Mouse (Mus musculus): Measurements from ENCODE around the gene Gm28372. TPM values are rescaled to one million over a fixed set of nuclear protein-coding genes. Genes with fewer than 3 reads are reported as not detected.

Gm28372 gene
- polyA plus RNA-seq, 1 experiment: not detected

DNA sequence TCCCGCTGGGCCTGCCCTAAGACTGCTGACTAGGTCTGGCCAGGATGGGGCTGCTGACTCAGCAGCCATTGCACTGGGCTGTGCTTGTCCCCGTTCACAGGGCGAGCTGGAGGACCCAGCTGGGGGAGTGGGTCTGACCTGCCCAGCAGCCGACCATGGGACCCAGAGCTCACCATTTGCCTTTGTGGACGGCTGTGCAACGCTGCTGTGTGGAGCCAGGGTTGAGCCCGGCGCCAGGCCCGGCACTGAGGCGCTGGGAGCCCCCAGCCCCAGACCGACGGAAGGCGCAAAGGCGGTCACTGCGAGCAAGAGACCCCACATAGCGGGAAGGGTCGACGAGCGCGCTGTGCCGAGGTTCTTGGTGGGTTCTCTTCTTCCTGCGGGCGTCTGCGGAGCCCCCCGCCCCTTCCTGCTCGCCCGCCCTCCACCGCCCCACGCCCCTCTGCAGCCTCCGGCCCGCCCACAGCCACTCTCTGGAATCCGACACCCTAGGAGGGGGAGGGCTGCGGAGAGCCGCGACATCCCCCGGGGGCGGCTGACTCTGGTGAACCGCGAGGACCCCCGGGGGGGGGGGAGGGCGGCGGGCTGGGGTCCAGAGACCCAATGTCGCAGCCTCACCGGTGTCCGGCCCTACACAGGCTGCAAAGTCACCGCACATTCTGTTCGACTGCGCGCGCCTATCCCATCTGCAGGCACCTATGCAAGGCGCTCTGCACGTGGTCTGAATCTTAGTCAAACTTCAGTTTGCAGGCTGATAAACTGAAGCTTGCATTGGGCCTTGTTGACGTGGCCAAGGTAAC is 7.7 kb upstream of the Gm28372 start, which contains the start of gene Cpxm1:
Gene Cpxm1, minus strand, starts transcription at position 389 of the 800 bp plus-strand sequence.
- H3K27me3 ChIP-seq (ENCODE audit: control insufficient read depth, insufficient read depth, low read length): no peaks in the 10 kb centered on the region; the same call in 1 of the 2 replicates
- TF ChIP-seq CTCF (IDR thresholded peaks at IDR 0.05; ENCODE audit: borderline replicate concordance, insufficient read depth, low read depth, low read length): no peak
- no peak for TF ChIP-seq POLR2A (IDR thresholded peaks at IDR 0.05; ENCODE audit: borderline replicate concordance, insufficient read depth, low read length)
- peaks cover 5% of the 10 kb centered on the region; the same call in 1 of the 2 replicates for H3K4me1 ChIP-seq (ENCODE audit: control insufficient read depth, insufficient read depth, low read length)
- no peak within 1 kb of the TSS for H3K27ac ChIP-seq (ENCODE audit: insufficient read depth, low read length)
- 3% methylated on average over 49 of the region's 53 CpGs for WGBS
- peak within 1 kb of the TSS; percentile 18 for H3K4me3 ChIP-seq (replicated peaks; ENCODE audit: insufficient read depth, low read depth, low read length)
- DNase-seq: peak in 1 of 2 experiments; percentile 15

DNA sequence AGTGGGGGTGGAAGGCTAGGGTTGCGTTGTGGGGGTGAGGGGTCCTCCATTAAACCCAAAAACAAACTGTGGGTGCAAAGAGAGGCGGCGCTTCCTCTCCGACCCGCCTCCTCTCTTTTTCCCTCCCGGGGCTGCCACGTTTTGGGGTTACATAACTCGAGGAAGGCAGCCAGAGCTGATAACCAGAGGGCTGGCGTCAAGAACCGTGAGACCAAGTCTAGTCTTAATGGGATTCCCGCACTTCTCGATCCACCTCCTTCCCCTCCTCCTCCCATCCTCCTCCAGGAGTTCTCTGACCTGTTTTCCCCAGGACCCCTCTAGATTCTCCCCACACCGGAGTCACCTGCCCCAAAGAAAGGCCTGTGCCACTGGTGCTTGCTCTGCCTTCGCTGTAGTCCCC is 6.9 kb upstream of the Gm28372 start:
- TF ChIP-seq POLR2A (IDR thresholded peaks at IDR 0.05; ENCODE audit: borderline replicate concordance, insufficient read depth, low read length) (no peak), CTCF (IDR thresholded peaks at IDR 0.05; ENCODE audit: borderline replicate concordance, insufficient read depth, low read depth, low read length) (no peak)
- WGBS: 22% methylated on average over 14 of the region's 14 CpGs
- DNase-seq: no peak
- Histone ChIP-seq H3K4me1 (ENCODE audit: control insufficient read depth, insufficient read depth, low read length) (peaks cover 5% of the 10 kb centered on the region; the same call in 1 of the 2 replicates), H3K27me3 (ENCODE audit: control insufficient read depth, insufficient read depth, low read length) (no peaks in the 10 kb centered on the region; the same call in 1 of the 2 replicates), H3K4me3 (replicated peaks; ENCODE audit: insufficient read depth, low read depth, low read length) (peak overlapping the region; percentile 18), H3K27ac (ENCODE audit: insufficient read depth, low read length) (no peak overlapping the region)

DNA sequence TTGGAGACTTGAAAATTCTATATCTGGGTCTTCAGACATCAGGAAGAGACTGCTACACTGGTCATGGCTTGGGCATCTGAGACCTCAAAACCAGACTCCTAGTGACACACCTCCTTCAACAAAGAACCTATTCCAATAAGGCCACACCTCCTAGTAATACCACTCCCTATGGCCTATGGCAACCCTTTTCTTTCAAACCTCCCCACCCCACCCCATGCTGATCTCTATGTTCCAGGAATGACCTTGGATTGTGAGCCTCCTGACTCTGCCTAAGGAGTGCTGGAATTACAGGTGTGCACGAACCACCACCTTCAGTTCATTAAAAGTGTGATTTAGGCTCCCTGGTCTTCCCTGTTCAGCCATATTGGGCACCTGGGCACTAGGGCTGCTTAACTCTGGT is 5.0 kb upstream of the Gm28372 start:
- H3K4me3 ChIP-seq (replicated peaks; ENCODE audit: insufficient read depth, low read depth, low read length): no peak overlapping the region
- peaks cover 5% of the 10 kb centered on the region; the same call in 1 of the 2 replicates for H3K4me1 ChIP-seq (ENCODE audit: control insufficient read depth, insufficient read depth, low read length)
- no peaks in the 10 kb centered on the region; the same call in 1 of the 2 replicates for H3K27me3 ChIP-seq (ENCODE audit: control insufficient read depth, insufficient read depth, low read length)
- no peak for DNase-seq
- TF ChIP-seq POLR2A (IDR thresholded peaks at IDR 0.05; ENCODE audit: borderline replicate concordance, insufficient read depth, low read length) (no peak), CTCF (IDR thresholded peaks at IDR 0.05; ENCODE audit: borderline replicate concordance, insufficient read depth, low read depth, low read length) (no peak)
- H3K27ac ChIP-seq (ENCODE audit: insufficient read depth, low read length): no peak overlapping the region
- WGBS: 97% methylated on average over 1 of the region's 1 CpGs

DNA sequence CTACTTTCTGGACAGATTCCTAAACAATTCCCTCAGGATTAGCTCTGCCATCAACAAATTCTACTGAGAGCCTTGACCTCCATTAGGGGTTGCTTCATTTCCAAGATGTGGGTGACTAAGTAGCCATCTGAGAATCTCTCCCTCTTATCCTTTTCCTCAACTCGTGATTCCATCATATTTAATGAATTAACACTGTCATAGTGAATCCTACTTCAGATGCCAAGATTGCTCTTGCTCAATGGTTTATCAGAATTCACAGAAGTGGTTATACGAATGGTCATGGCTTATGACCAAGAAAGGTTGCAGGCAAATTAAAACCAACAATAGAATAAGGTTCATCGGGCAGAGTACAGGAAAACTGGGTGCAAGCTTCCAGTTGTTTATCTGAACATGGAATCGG is 3.1 kb upstream of the Gm28372 start:
- no peak for DNase-seq
- TF ChIP-seq POLR2A (IDR thresholded peaks at IDR 0.05; ENCODE audit: borderline replicate concordance, insufficient read depth, low read length): no peak
- TF ChIP-seq CTCF (IDR thresholded peaks at IDR 0.05; ENCODE audit: borderline replicate concordance, insufficient read depth, low read depth, low read length): no peak
- WGBS: 71% methylated on average over 4 of the region's 4 CpGs
- Histone ChIP-seq H3K27ac (ENCODE audit: insufficient read depth, low read length) (no peak overlapping the region), H3K4me1 (ENCODE audit: control insufficient read depth, insufficient read depth, low read length) (peaks cover 4% of the 10 kb centered on the region; the same call in 1 of the 2 replicates), H3K27me3 (ENCODE audit: control insufficient read depth, insufficient read depth, low read length) (no peaks in the 10 kb centered on the region; the same call in 1 of the 2 replicates), H3K4me3 (replicated peaks; ENCODE audit: insufficient read depth, low read depth, low read length) (no peak overlapping the region)

DNA sequence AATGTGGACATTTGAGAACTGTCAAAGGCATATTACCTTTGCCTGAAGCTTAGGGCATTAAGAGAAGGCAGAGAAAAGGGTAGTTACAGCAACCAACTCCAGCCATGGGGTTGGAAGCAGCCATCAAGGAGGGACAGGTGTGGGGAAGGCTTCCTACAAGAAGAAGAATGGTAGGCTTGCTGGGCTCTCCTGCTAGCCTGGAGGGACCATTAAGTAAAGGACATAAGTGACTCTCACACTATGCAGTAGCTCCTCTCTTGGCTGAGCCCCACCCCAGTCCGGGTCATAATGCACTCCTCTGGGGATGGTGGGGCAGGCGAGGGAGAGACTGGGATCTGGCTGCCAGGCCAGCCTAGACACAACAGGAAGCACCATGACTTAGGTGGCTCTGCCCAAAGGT is 1.1 kb downstream of the Gm28372 start, which contains the start of gene Tmem239:
Gene Tmem239, plus strand, starts transcription at position 301 of the 400 bp plus-strand sequence.
- Histone ChIP-seq H3K4me3 (replicated peaks; ENCODE audit: insufficient read depth, low read depth, low read length) (no peak within 1 kb of the TSS), H3K4me1 (ENCODE audit: control insufficient read depth, insufficient read depth, low read length) (no peaks in the 10 kb centered on the region), H3K27me3 (ENCODE audit: control insufficient read depth, insufficient read depth, low read length) (no peaks in the 10 kb centered on the region), H3K27ac (ENCODE audit: insufficient read depth, low read length) (no peak within 1 kb of the TSS)
- TF ChIP-seq CTCF (IDR thresholded peaks at IDR 0.05; ENCODE audit: borderline replicate concordance, insufficient read depth, low read depth, low read length) (no peak), POLR2A (IDR thresholded peaks at IDR 0.05; ENCODE audit: borderline replicate concordance, insufficient read depth, low read length) (no peak)
- WGBS: 85% methylated on average over 2 of the region's 2 CpGs
- no peak for DNase-seq

DNA sequence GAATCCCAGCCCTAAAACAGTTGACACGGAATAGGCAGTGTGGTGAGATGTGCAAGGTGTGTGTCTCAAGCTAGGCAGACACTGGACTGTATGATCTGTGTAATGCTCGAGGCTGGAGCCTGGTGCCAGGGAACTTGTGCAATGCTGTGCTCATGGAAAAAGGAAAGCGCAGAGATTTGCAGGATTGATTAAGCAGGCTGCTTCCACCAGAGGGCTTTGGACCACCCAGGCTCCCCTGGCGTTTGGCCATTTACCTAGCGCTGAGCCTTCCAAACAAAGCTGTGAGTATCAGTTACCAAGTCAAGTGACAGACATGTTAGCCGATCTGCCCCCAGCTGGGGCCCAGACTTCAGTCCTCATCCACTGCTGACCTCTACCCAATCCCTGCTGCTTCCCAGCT is 3.2 kb downstream of the Gm28372 start:
- no peaks in the 10 kb centered on the region for H3K27me3 ChIP-seq (ENCODE audit: control insufficient read depth, insufficient read depth, low read length)
- no peak for TF ChIP-seq CTCF (IDR thresholded peaks at IDR 0.05; ENCODE audit: borderline replicate concordance, insufficient read depth, low read depth, low read length)
- no peak for TF ChIP-seq POLR2A (IDR thresholded peaks at IDR 0.05; ENCODE audit: borderline replicate concordance, insufficient read depth, low read length)
- WGBS: 19% methylated on average over 6 of the region's 6 CpGs
- DNase-seq: no peak
- H3K4me3 ChIP-seq (replicated peaks; ENCODE audit: insufficient read depth, low read depth, low read length): no peak overlapping the region
- no peaks in the 10 kb centered on the region for H3K4me1 ChIP-seq (ENCODE audit: control insufficient read depth, insufficient read depth, low read length)
- H3K27ac ChIP-seq (ENCODE audit: insufficient read depth, low read length): no peak overlapping the region

DNA sequence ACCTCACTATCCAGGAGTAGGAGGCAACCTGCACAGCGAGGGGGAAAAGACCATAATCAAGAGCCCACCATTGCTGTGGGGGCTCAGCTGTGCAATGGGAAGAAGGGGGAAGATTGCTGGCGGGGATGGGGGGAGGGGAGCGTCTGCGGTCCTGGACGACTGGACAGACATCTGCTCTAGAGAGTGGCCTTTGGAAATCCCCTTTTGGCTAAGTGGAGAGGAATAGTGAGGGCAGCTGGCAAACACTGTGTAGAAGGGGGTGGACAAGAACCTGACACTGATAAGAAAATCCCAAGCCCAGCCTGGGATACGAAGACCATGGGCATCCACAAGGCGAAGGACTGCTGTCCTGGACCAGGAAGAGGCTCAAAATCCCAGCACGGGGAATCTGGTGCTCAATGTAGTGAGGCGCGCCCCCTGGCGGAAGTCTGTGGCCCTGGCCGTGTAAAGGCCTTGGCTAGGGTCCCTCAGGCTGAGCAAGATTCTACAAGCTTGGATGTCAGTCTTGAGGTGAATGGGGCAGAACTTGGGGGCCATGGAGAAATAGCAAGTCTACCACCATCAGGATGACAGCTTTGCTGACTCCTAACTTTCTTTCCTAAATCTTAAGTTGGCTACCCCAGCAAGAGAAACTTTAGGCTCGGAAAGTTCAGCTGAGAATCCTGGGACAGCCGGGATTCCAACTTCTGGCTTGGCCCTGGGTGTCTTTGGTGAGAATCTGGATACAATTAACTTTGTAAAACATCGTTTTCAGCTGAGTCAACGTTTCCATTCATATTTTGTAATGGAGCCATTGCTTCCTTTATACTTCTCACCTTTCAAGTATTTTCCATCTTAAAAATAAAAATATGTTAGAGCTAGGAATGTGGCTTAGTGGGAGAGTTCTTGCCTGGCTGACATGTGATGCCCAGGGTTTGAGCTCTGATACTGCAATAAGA is 6.8 kb downstream of the Gm28372 start:
- Histone ChIP-seq H3K27me3 (ENCODE audit: control insufficient read depth, insufficient read depth, low read length) (no peaks in the 10 kb centered on the region), H3K4me1 (ENCODE audit: control insufficient read depth, insufficient read depth, low read length) (no peaks in the 10 kb centered on the region), H3K4me3 (replicated peaks; ENCODE audit: insufficient read depth, low read depth, low read length) (no peak overlapping the region), H3K27ac (ENCODE audit: insufficient read depth, low read length) (no peak overlapping the region)
- peak; percentile 84 for TF ChIP-seq CTCF (IDR thresholded peaks at IDR 0.05; ENCODE audit: borderline replicate concordance, insufficient read depth, low read depth, low read length)
- TF ChIP-seq POLR2A (IDR thresholded peaks at IDR 0.05; ENCODE audit: borderline replicate concordance, insufficient read depth, low read length): no peak
- 23% methylated on average over 16 of the region's 16 CpGs for WGBS
- DNase-seq: peak; percentile 77 to 82

Measured in cerebellum, adult 2 months (tissue).